Mouse (Mus musculus) E14TG2a.4 (cell line): ENCODE data around the gene Pik3cd.

Experiments used
- CTCF ChIP-seq: conservative IDR thresholded peaks from 2 replicates; pipeline ENCODE4 v1.5.1; 2014; ENCODE audit warnings: low read length
- POU5F1 ChIP-seq: IDR thresholded peaks from 2 replicates; pipeline ENCODE4 v1.6.1; 2014; ENCODE audit warnings: low read length, borderline replicate concordance

DNA sequence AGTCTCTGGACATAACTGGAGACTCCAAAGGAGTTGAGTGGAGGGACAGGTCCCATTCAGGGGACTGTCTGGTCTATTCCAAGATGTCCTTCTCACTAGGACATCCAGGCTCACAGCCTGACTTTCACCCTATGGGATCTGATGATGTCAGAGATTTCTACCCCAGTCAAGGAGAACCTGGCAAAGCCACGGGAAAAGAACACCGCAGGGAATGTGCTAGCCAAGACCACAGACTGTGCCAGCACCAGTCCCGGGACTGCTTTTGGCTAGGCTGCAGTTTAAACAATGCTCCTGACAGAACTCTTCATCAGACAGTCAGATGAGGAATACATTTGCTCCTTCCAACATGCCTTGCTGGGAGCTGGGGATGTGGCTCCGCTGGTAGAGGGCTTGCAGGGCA lies 2.4 kb downstream of the Pik3cd start:
- TF ChIP-seq CTCF (no peak), POU5F1 (no peak)
